Mouse (Mus musculus) bone marrow, adult 2 months (tissue): Measurements from ENCODE around the gene Kcnj1. TPM values are rescaled to one million over a fixed set of nuclear protein-coding genes. Genes with fewer than 3 reads are reported as not detected.

ENCODE experiments used
- H3K27ac ChIP-seq: fragments of 200-500 bp; 2 replicates; pipeline ENCODE4 v1.5.1; 2012; ENCODE audit warnings: low read depth, mild to moderate bottlenecking, control low read depth, inconsistent platforms, low read length; ENCODE audit not compliant: control insufficient read depth, poor library complexity, insufficient read depth
- H3K4me1 ChIP-seq: fragments of 200-500 bp; 2 replicates; pipeline ENCODE4 v1.6.1; 2011; ENCODE audit warnings: low read length; ENCODE audit not compliant: control insufficient read depth, insufficient read depth
- H3K4me3 ChIP-seq: fragments of 200-500 bp; replicated peaks from 2 replicates; pipeline ENCODE3; 2011; ENCODE audit warnings: mild to moderate bottlenecking, low read depth, low read length, control low read depth; ENCODE audit not compliant: control insufficient read depth
- CTCF ChIP-seq: fragments of 200-500 bp; IDR thresholded peaks from 2 replicates; pipeline ENCODE4 v1.5.1; 2011; ENCODE audit warnings: low read length, control low read depth; ENCODE audit not compliant: control insufficient read depth, insufficient read depth
- POLR2A ChIP-seq: fragments of 200-500 bp; IDR thresholded peaks from 2 replicates; pipeline ENCODE4 v1.6.1; 2011; ENCODE audit warnings: low read depth, mild to moderate bottlenecking, control low read depth, low read length, borderline replicate concordance; ENCODE audit not compliant: control insufficient read depth
- WGBS: fragments of 180-500 bp; shearing (Covaris S2); methylation state at CpG from one replicate; pipeline ENCODE4 v1.1.7; 2018; 5-methylcytosine and 5-hydroxymethylcytosine counted together
- polyA plus RNA-seq: library from polyadenylated mRNA; stranded (reverse); fragments of >200 nt; gene quantifications from 2 replicates; pipeline ENCODE4 v1.2.4, GENCODE M21; 2011; ENCODE audit warnings: low replicate concordance; ENCODE audit not compliant: missing spikeins, insufficient read depth, insufficient read length

Gene Kcnj1
- polyA plus RNA-seq, 1 experiment = not detected

- H3K27ac ChIP-seq = no peak overlapping the region
- H3K4me3 ChIP-seq = no peak overlapping the region
- H3K4me1 ChIP-seq = no peaks in the 10 kb centered on the region
- no peak for TF ChIP-seq POLR2A
- WGBS = 78% methylated on average over 6 of the region's 6 CpGs
Observed at GRCm38 (mm10) chr9:32444453-32445201, 72.3 kb downstream of the Kcnj1 start.

- no peak overlapping the region for H3K27ac ChIP-seq
- no peak overlapping the region for H3K4me3 ChIP-seq
- no peaks in the 10 kb centered on the region for H3K4me1 ChIP-seq
- peak; percentile 51 for TF ChIP-seq CTCF
- TF ChIP-seq POLR2A = no peak
- 40% methylated on average over 3 of the region's 3 CpGs for WGBS
Observed at GRCm38 (mm10) chr9:32445789-32446188, 73.5 kb downstream of the Kcnj1 start.

GRCm38 (mm10) chr9:32448766-32449165 lies 76.5 kb downstream of the Kcnj1 start:
- no peaks in the 10 kb centered on the region for H3K4me1 ChIP-seq
- H3K27ac ChIP-seq = no peak overlapping the region
- WGBS = 80% methylated on average over 5 of the region's 5 CpGs
- TF ChIP-seq POLR2A (no peak), CTCF (no peak)
- no peak overlapping the region for H3K4me3 ChIP-seq

Other genes with a start within 250 kb of the Kcnj1 start
- 2.5 and 6.1 TPM in 2 replicates for gene Kcnj5, start 28.1 kb upstream of the Kcnj1 start, polyA plus RNA-seq
- gene Fli1, start 170.4 kb downstream of the Kcnj1 start, polyA plus RNA-seq = 17.4 and 33.9 TPM in 2 replicates